15 mouse cellular contexts compared by ENCODE assay signal in the genomic region with DNA sequence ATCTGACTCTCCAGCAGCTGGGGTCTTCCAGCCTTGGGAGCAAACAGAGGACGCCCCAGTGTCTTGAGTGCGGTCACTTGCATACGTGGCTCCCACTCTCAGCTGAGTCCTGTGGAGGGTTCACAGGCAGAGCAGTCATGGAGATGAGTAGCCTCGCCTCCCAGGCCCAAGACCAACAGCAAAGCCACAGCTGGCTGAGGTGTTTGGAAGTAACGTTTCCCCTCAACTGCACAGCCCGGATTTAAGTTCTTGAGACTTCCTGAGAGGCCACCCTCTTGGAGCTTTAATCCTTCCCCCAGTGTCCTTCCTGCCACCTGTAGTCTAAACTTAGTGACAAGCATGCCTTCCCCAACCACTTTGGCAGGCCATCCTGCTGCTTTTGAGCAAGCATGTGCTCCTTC. TPM values are rescaled to one million over a fixed set of nuclear protein-coding genes. Genes with fewer than 3 reads are reported as not detected.
DNase-seq lines count a peak whose midpoint lies in the region; ATAC-seq and TF ChIP-seq lines count a peak whose summit lies in the region.
"Had no signal": no experiment of that assay in that cellular context is flagged by ENCODE, and none has a peak within 500 bp of the region (broad histone marks: within the 10 kb centered on the region; RNA-seq: fewer than 3 reads in every experiment).

No protein-coding gene starts in this region.

- no peaks in the 10 kb centered on the region for H3K36me3 ChIP-seq in kidney, embryonic 15.5 days
- no peaks in the 10 kb centered on the region for H3K36me3 ChIP-seq in kidney, embryonic 14.5 days (ENCODE audit: control insufficient read depth, insufficient read depth, low read length)
- no peaks in the 10 kb centered on the region for H3K36me3 ChIP-seq in CH12.LX (replicated peaks in 1 of 2; ENCODE audit: control insufficient read depth in 1 of 2, insufficient read depth in 1 of 2, low read length in 1 of 2)
- H3K36me3 ChIP-seq in embryonic facial prominence, embryonic 14.5 days (ENCODE audit: control insufficient read depth, insufficient read depth, low read length) = no peaks in the 10 kb centered on the region
- no peaks in the 10 kb centered on the region for H3K36me3 ChIP-seq in thymus, adult 2 months (ENCODE audit: control insufficient read depth, insufficient read depth, low read length)
- H3K36me3 ChIP-seq: limb, embryonic 10.5 days; neural tube, embryonic 12.5 days had no signal

- no peak overlapping the region for H3K4me2 ChIP-seq in kidney, embryonic 15.5 days
- H3K4me2 ChIP-seq in kidney, embryonic 14.5 days (replicated peaks; ENCODE audit: low read depth, low read length) = no peak overlapping the region
- H3K4me2 ChIP-seq in CH12.LX (ENCODE audit: insufficient read depth, low read depth, poor library complexity, severe bottlenecking) = no peak overlapping the region
- H3K4me2 ChIP-seq in embryonic facial prominence, embryonic 14.5 days (ENCODE audit: low read depth, low read length) = no peak overlapping the region
- H3K4me2 ChIP-seq: neural tube, embryonic 12.5 days had no signal

- H3K4me3 ChIP-seq in kidney, embryonic 15.5 days (replicated peaks) = no peak overlapping the region
- H3K4me3 ChIP-seq in kidney, embryonic 14.5 days (ENCODE audit: low read length) = no peak overlapping the region
- H3K4me3 ChIP-seq in CH12.LX (replicated peaks in 1 of 3; ENCODE audit: low read depth in 2 of 3, low read length in 2 of 3, poor library complexity in 1 of 3) = no peak overlapping the region
- no peak overlapping the region for H3K4me3 ChIP-seq in embryonic facial prominence, embryonic 14.5 days (ENCODE audit: low read depth, low read length)
- H3K4me3 ChIP-seq in thymus, adult 2 months (ENCODE audit: control insufficient read depth, insufficient read depth, low read length) = no peak overlapping the region
- H3K4me3 ChIP-seq: limb, embryonic 10.5 days; neural tube, embryonic 12.5 days had no signal

- H3K9ac ChIP-seq in kidney, embryonic 15.5 days = no peak overlapping the region
- H3K9ac ChIP-seq in kidney, embryonic 14.5 days (ENCODE audit: low read depth, low read length) = no peak overlapping the region
- H3K9ac ChIP-seq in CH12.LX (ENCODE audit: insufficient read depth, low read depth) = no peak overlapping the region
- no peak overlapping the region for H3K9ac ChIP-seq in embryonic facial prominence, embryonic 14.5 days (ENCODE audit: low read depth, low read length)
- H3K9ac ChIP-seq: liver, embryonic 14.5 days; neural tube, embryonic 12.5 days had no signal

- no peak for TF ChIP-seq POLR2A in CH12.LX (IDR thresholded peaks at IDR 0.05; ENCODE audit: low read depth, low read length)
- TF ChIP-seq POLR2A in thymus, adult 2 months (IDR thresholded peaks at IDR 0.05; ENCODE audit: control insufficient read depth, extremely low read depth, insufficient read depth, low read length, poor library complexity) = no peak

- peak; percentile 25 for DNase-seq in CH12.LX (ENCODE audit: extremely low read depth)
- peak; percentile 27 for DNase-seq in embryonic facial prominence, embryonic 14.5 days (ENCODE audit: low spot score)
- DNase-seq in thymus, adult 2 months = peak; percentile 47
- DNase-seq in left cerebral cortex, postnatal 36 days (ENCODE audit: low spot score in 2 of 2) = no peak
- DNase-seq in adrenal gland, postnatal 36 days = no peak
- DNase-seq: cerebellum, adult 2 months had no signal

- H3K27me3 ChIP-seq in kidney, embryonic 15.5 days = no peaks in the 10 kb centered on the region
- no peaks in the 10 kb centered on the region for H3K27me3 ChIP-seq in kidney, embryonic 14.5 days (ENCODE audit: control insufficient read depth, insufficient read depth, low read length)
- no peaks in the 10 kb centered on the region for H3K27me3 ChIP-seq in CH12.LX (replicated peaks)
- H3K27me3 ChIP-seq in embryonic facial prominence, embryonic 14.5 days (replicated peaks; ENCODE audit: control insufficient read depth, insufficient read depth, low read length) = no peaks in the 10 kb centered on the region
- no peaks in the 10 kb centered on the region for H3K27me3 ChIP-seq in thymus, adult 2 months (ENCODE audit: control insufficient read depth, insufficient read depth, low read length)
- H3K27me3 ChIP-seq: neural tube, embryonic 12.5 days had no signal

- TF ChIP-seq EP300 in CH12.LX (IDR thresholded peaks at IDR 0.05; ENCODE audit: low read length) = no peak

- H3K4me1 ChIP-seq in kidney, embryonic 15.5 days = peaks cover 33% of the 10 kb centered on the region
- H3K4me1 ChIP-seq in kidney, embryonic 14.5 days (ENCODE audit: control insufficient read depth, insufficient read depth, low read length) = peaks cover 8% of the 10 kb centered on the region; the same call in 1 of the 2 replicates
- H3K4me1 ChIP-seq in CH12.LX (ENCODE audit: control insufficient read depth in 1 of 2, insufficient read depth in 2 of 2) = peaks cover 0 to 21% of the 10 kb centered on the region in 2 experiments; a peak in 2 of 4 replicates
- peaks cover 8% of the 10 kb centered on the region; the same call in 1 of the 2 replicates for H3K4me1 ChIP-seq in embryonic facial prominence, embryonic 14.5 days (ENCODE audit: control insufficient read depth, insufficient read depth, low read length)
- peaks cover 24% of the 10 kb centered on the region for H3K4me1 ChIP-seq in thymus, adult 2 months (replicated peaks; ENCODE audit: control insufficient read depth, insufficient read depth, low read length)
- H3K4me1 ChIP-seq: neural tube, embryonic 12.5 days had no signal

- TF ChIP-seq RAD21 in CH12.LX (IDR thresholded peaks at IDR 0.05; ENCODE audit: low read depth, low read length) = no peak

- intact Hi-C loops in left cerebral cortex, postnatal 36 days (cut with DNase I) = no loop called here

- H3K79me2 ChIP-seq in CH12.LX (replicated peaks; ENCODE audit: control insufficient read depth, extremely low read depth, insufficient read depth, poor library complexity, severe bottlenecking) = no peaks in the 10 kb centered on the region

- in situ Hi-C loops in CH12.LX (cut with MboI; ENCODE audit: low pct_ligation_motif_present, low pct_unique_long_range_greater_than_20kb, low sequenced_read_pairs) = no loop called here

- dilution Hi-C loops in CH12.LX (cut with MboI; ENCODE audit: extremely low pct_ligation_motif_present, extremely low pct_unique_long_range_greater_than_20kb, low sequenced_read_pairs) = no loop called here

- peak overlapping the region; percentile 37 for H3K27ac ChIP-seq in kidney, embryonic 15.5 days
- no peak overlapping the region for H3K27ac ChIP-seq in kidney, embryonic 14.5 days (ENCODE audit: low read depth, low read length)
- H3K27ac ChIP-seq in CH12.LX (ENCODE audit: insufficient read depth, low read depth) = no peak overlapping the region
- H3K27ac ChIP-seq in embryonic facial prominence, embryonic 14.5 days (replicated peaks; ENCODE audit: low read depth, low read length) = no peak overlapping the region
- H3K27ac ChIP-seq in thymus, adult 2 months (ENCODE audit: control insufficient read depth, insufficient read depth, low read length) = peak overlapping the region; percentile 23; the same call in 1 of the 2 replicates
- H3K27ac ChIP-seq: hindbrain, postnatal 0 days; limb, embryonic 10.5 days; liver, embryonic 14.5 days; neural tube, embryonic 12.5 days had no signal

- no peaks in the 10 kb centered on the region for H3K9me3 ChIP-seq in kidney, embryonic 15.5 days (replicated peaks)
- no peaks in the 10 kb centered on the region; the same call in 1 of the 2 replicates for H3K9me3 ChIP-seq in kidney, embryonic 14.5 days (ENCODE audit: control insufficient read depth, low read length)
- H3K9me3 ChIP-seq in CH12.LX (replicated peaks; ENCODE audit: low read length) = peaks cover 8% of the 10 kb centered on the region
- no peaks in the 10 kb centered on the region for H3K9me3 ChIP-seq in embryonic facial prominence, embryonic 14.5 days (ENCODE audit: control insufficient read depth, low read length)
- H3K9me3 ChIP-seq: limb, embryonic 10.5 days; neural tube, embryonic 12.5 days had no signal

- WGBS in kidney, embryonic 15.5 days = 65% methylated on average over 6 of the region's 6 CpGs
- WGBS in kidney, embryonic 14.5 days = 72% methylated on average over 6 of the region's 6 CpGs
- WGBS in embryonic facial prominence, embryonic 14.5 days = 61% methylated on average over 6 of the region's 6 CpGs
- 6% methylated on average over 6 of the region's 6 CpGs for WGBS in thymus, adult 2 months

- TF ChIP-seq CTCF in CH12.LX (conservative IDR thresholded peaks at IDR 0.05 in 1 of 2, IDR thresholded peaks at IDR 0.05 in 1 of 2; ENCODE audit: low read depth in 2 of 2, low read length in 2 of 2) = no peak
- TF ChIP-seq CTCF in thymus, adult 2 months (IDR thresholded peaks at IDR 0.05; ENCODE audit: borderline replicate concordance, control insufficient read depth, extremely low read depth, insufficient read depth, low read length, poor library complexity) = no peak

- ATAC-seq in kidney, embryonic 15.5 days (replicated peaks; ENCODE audit: low FRiP score) = no peak
- no peak for ATAC-seq in kidney, embryonic 14.5 days (ENCODE audit: low FRiP score, low TSS enrichment)
- no peak for ATAC-seq in embryonic facial prominence, embryonic 14.5 days (ENCODE audit: low read depth)
- ATAC-seq: hindbrain, postnatal 0 days; midbrain, embryonic 16.5 days had no signal

TF ChIP-seq in CH12.LX, 34 proteins besides CTCF, POLR2A, EP300 and RAD21 (continues in another document):
- TF ChIP-seq ETS1 (conservative IDR thresholded peaks at IDR 0.05; ENCODE audit: low read depth, low read length) = 0 out of 2 replicates have a peak, but pooled peaks have one; percentile 9

RNA-seq across cellular contexts. Expression of gene Uaca, which starts 24.6 kb away (rescaled TPM):
- polyA plus RNA-seq in kidney, embryonic 15.5 days (2015; fragmentation: Nextera tagmentation; extraction: Ambion mirVana) = 33.5 and 36.2 TPM in 2 replicates
- 13.7 and 15.2 TPM in 2 replicates for polyA plus RNA-seq in kidney, embryonic 14.5 days (2014; fragmentation: Nextera tagmentation; extraction: Ambion mirVana)
- total RNA-seq in CH12.LX (2012; rRNA removed) (0.17 and 0.34 TPM in 2 replicates), CH12.LX (2014; rRNA removed) (not detected in 2 replicates)
- polyA plus RNA-seq in CH12.LX (2012; ENCODE audit: insufficient read length, low read depth) = 0.17 and 0.18 TPM in 2 replicates
- polyA plus RNA-seq in embryonic facial prominence, embryonic 14.5 days (2014; fragmentation: Nextera tagmentation; extraction: Ambion mirVana) = 31.5 and 31.8 TPM in 2 replicates
- polyA plus RNA-seq in thymus, adult 2 months (2012; rRNA removed) = 2.3 and 2.9 TPM in 2 replicates
- total RNA-seq in left cerebral cortex, postnatal 36 days (2021) = 1 to 10 TPM; 7.8 to 9.9 TPM
- total RNA-seq in adrenal gland, postnatal 36 days (2021) = 10 to 100 TPM; 38.0 to 53.3 TPM

RNA-seq across cellular contexts. Expression of gene Larp6, which starts 56.9 kb away (rescaled TPM):
- polyA plus RNA-seq in kidney, embryonic 15.5 days (2015; fragmentation: Nextera tagmentation; extraction: Ambion mirVana) = 1.6 and 1.7 TPM in 2 replicates
- 1.3 and 2.3 TPM in 2 replicates for polyA plus RNA-seq in kidney, embryonic 14.5 days (2014; fragmentation: Nextera tagmentation; extraction: Ambion mirVana)
- total RNA-seq in CH12.LX (2012; rRNA removed) (not detected in 2 replicates), CH12.LX (2014; rRNA removed) (not detected in 2 replicates)
- polyA plus RNA-seq in CH12.LX (2012; ENCODE audit: insufficient read length, low read depth) = not detected in 2 replicates
- 3.3 and 4.7 TPM in 2 replicates for polyA plus RNA-seq in embryonic facial prominence, embryonic 14.5 days (2014; fragmentation: Nextera tagmentation; extraction: Ambion mirVana)
- polyA plus RNA-seq in thymus, adult 2 months (2012; rRNA removed) = 0.92 and 1.4 TPM in 2 replicates
- 10 to 100 TPM; 39.2 to 41.5 TPM for total RNA-seq in left cerebral cortex, postnatal 36 days (2021)
- 1 to 10 TPM; 2.3 to 3.0 TPM for total RNA-seq in adrenal gland, postnatal 36 days (2021)
- total RNA-seq: granulocyte monocyte progenitor cell, adult 5-6 weeks; megakaryocyte progenitor cell, adult 5-6 weeks had no signal

Comparison
In these comparisons a context has a peak if more than half of its experiments do, and no peak if none do; other contexts are left out.
1. H3K27ac ChIP-seq: peak in kidney, embryonic 15.5 days (single experiment) and thymus, adult 2 months (single experiment); none in kidney, embryonic 14.5 days (single experiment), CH12.LX (single experiment) and embryonic facial prominence, embryonic 14.5 days (single experiment).
2. DNase-seq: peak in CH12.LX (single experiment), embryonic facial prominence, embryonic 14.5 days (single experiment) and thymus, adult 2 months (single experiment); none in left cerebral cortex, postnatal 36 days (0 of 2) and adrenal gland, postnatal 36 days (0 of 2).